Mouse (Mus musculus) left cerebral cortex, postnatal 36 days (tissue): ENCODE measurements around the gene Cyp24a1. TPM values are rescaled to one million over a fixed set of nuclear protein-coding genes. Genes with fewer than 3 reads are reported as not detected.

ENCODE experiments used
- DNase-seq, 2 experiments: peaks; one replicate each; pipeline ENCODE4 v3.0.0; 2021 to 2022; ENCODE audit warnings: low spot score in 2 of 2, mixed read lengths in 1 of 2
- intact Hi-C: fragments of 180-260 bp; cut with DNase I; formaldehyde crosslinking; loops from one replicate; pipeline ENCODE4 v1.15.1; 2025
- total RNA-seq, 2 experiments: library from RNA; stranded (reverse); gene quantifications; 2 replicates each; pipeline ENCODE4 v1.2.3; 2021

Cyp24a1 gene
- total RNA-seq, 2 experiments from 2014 or later, result not detected

GRCm38 (mm10) chr2:170450933-170451332 lies 46.0 kb downstream of the Cyp24a1 start:
- DNase-seq, result peak; percentile 20 to 56
- intact Hi-C loops, result loop anchor here (1.0 kb wide), 1 partner anchor 56 kb away; no protein-coding TSS in a partner anchor

- DNase-seq, result peak; percentile 11 to 16
- intact Hi-C loops, result no loop called here
Measured at GRCm38 (mm10) chr2:170447651-170448050, 49.3 kb downstream of the Cyp24a1 start.

- DNase-seq, result no peak
- intact Hi-C loops, result no loop called here
Measured at GRCm38 (mm10) chr2:170446843-170447383, 50.0 kb downstream of the Cyp24a1 start.

- peak; percentile 11 to 13 for DNase-seq
- intact Hi-C loops, result no loop called here
Measured at GRCm38 (mm10) chr2:170445861-170446260, 51.1 kb downstream of the Cyp24a1 start.

- DNase-seq, result no peak
- intact Hi-C loops, result no loop called here
Measured at GRCm38 (mm10) chr2:170442535-170442934, 54.4 kb downstream of the Cyp24a1 start.

- intact Hi-C loops, result no loop called here
- no peak for DNase-seq
Measured at GRCm38 (mm10) chr2:170438782-170439181, 58.2 kb downstream of the Cyp24a1 start.

GRCm38 (mm10) chr2:170436204-170436603 lies 60.7 kb downstream of the Cyp24a1 start:
- DNase-seq, result no peak
- intact Hi-C loops, result no loop called here

Other genes with a start within 250 kb of the Cyp24a1 start
- gene Bcas1, start 69.3 kb downstream of the Cyp24a1 start, total RNA-seq, result 10 to 100 TPM; 55.7 to 69.9 TPM
- 10 to 100 TPM; 29.4 to 31.9 TPM for gene Pfdn4, start 717 bp downstream of the Cyp24a1 start, total RNA-seq
- gene 4930470P17Rik, start 104.9 kb upstream of the Cyp24a1 start, total RNA-seq, result not detected
- 10 to 100 TPM; 29.6 to 31.4 TPM for gene Dok5, start 234.7 kb upstream of the Cyp24a1 start, total RNA-seq